Mouse (Mus musculus) neural tube, embryonic 15.5 days (tissue): ENCODE data around the gene Tbx2. TPM values are rescaled to one million over a fixed set of nuclear protein-coding genes. Genes with fewer than 3 reads are reported as not detected.

Experiments
- ATAC-seq: fragments of 200-750 bp; cut with Nextera tagmentation; 2 replicates; pipeline ENCODE4 v1.8.0; 2017; ENCODE audit warnings: mild to moderate bottlenecking, moderate TSS enrichment, moderate library complexity; ENCODE audit not compliant: low FRiP score
- H3K27ac ChIP-seq: fragments of 300-500 bp; sonication (generic); replicated peaks from 2 replicates; pipeline ENCODE4 v1.5.1; 2015; ENCODE audit warnings: mild to moderate bottlenecking, inconsistent platforms
- H3K27me3 ChIP-seq: fragments of 300-500 bp; sonication (generic); replicated peaks from 2 replicates; pipeline ENCODE4 v1.6.1; 2015; ENCODE audit warnings: inconsistent platforms
- H3K36me3 ChIP-seq: fragments of 300-500 bp; sonication (generic); 2 replicates; pipeline ENCODE4 v1.6.1; 2015; ENCODE audit warnings: inconsistent platforms
- H3K4me1 ChIP-seq: fragments of 300-500 bp; sonication (generic); 2 replicates; pipeline ENCODE4 v1.6.1; 2015; ENCODE audit warnings: inconsistent platforms
- H3K4me2 ChIP-seq: fragments of 300-500 bp; sonication (generic); 2 replicates; pipeline ENCODE4 v1.6.1; 2015; ENCODE audit warnings: inconsistent platforms, mild to moderate bottlenecking, moderate library complexity
- H3K4me3 ChIP-seq: fragments of 300-500 bp; sonication (generic); replicated peaks from 2 replicates; pipeline ENCODE4 v1.5.1; 2015; ENCODE audit warnings: mild to moderate bottlenecking, inconsistent platforms
- H3K9ac ChIP-seq: fragments of 300-500 bp; sonication (generic); replicated peaks from 2 replicates; pipeline ENCODE4 v1.6.1; 2015; ENCODE audit warnings: mild to moderate bottlenecking, inconsistent platforms
- H3K9me3 ChIP-seq: fragments of 300-500 bp; sonication (generic); replicated peaks from 2 replicates; pipeline ENCODE4 v1.6.1; 2016; ENCODE audit warnings: inconsistent platforms
- WGBS: fragments of 180-500 bp; shearing (Covaris S2); methylation state at CpG from one replicate; pipeline ENCODE4 v1.1.7; 2015; ENCODE audit warnings: mixed read lengths; 5-methylcytosine and 5-hydroxymethylcytosine counted together
- polyA plus RNA-seq: library from polyadenylated mRNA; unstranded; fragments of >200 nt; fragmentation: Nextera tagmentation; extraction: Ambion mirVana; gene quantifications from 2 replicates; pipeline ENCODE4 v1.2.1, GENCODE M21; 2015

Gene Tbx2
- polyA plus RNA-seq, 1 experiment from 2014 or later = 1.4 TPM

DNA sequence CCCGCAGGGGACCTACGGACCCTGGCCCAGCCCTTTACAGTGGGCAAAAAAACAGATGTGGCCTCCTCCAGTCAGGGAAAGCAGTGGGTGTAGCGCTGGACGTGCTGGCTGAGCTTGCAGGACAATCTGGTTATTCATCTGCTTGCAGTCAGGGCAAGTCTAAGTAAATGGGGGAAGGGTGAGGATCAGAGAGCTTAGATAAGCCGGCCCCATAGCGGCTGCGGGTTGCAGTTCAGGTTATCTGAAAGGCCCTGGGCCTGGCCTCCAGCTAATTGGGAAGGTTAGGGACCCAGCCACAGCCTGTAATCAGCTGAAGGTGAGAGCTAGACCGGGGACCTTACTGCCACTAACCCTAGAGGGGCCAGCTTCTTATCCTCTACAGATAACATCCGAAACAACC is 5.0 kb upstream of the Tbx2 start:
- H3K27ac ChIP-seq = no peak overlapping the region
- no peak overlapping the region for H3K4me2 ChIP-seq
- H3K9ac ChIP-seq = no peak overlapping the region
- no peak for ATAC-seq
- H3K4me1 ChIP-seq = peaks cover 21% of the 10 kb centered on the region
- peaks cover 84% of the 10 kb centered on the region for H3K27me3 ChIP-seq
- no peaks in the 10 kb centered on the region for H3K36me3 ChIP-seq
- H3K4me3 ChIP-seq = no peak overlapping the region
- H3K9me3 ChIP-seq = no peaks in the 10 kb centered on the region
- 29% methylated on average over 9 of the region's 9 CpGs for WGBS

DNA sequence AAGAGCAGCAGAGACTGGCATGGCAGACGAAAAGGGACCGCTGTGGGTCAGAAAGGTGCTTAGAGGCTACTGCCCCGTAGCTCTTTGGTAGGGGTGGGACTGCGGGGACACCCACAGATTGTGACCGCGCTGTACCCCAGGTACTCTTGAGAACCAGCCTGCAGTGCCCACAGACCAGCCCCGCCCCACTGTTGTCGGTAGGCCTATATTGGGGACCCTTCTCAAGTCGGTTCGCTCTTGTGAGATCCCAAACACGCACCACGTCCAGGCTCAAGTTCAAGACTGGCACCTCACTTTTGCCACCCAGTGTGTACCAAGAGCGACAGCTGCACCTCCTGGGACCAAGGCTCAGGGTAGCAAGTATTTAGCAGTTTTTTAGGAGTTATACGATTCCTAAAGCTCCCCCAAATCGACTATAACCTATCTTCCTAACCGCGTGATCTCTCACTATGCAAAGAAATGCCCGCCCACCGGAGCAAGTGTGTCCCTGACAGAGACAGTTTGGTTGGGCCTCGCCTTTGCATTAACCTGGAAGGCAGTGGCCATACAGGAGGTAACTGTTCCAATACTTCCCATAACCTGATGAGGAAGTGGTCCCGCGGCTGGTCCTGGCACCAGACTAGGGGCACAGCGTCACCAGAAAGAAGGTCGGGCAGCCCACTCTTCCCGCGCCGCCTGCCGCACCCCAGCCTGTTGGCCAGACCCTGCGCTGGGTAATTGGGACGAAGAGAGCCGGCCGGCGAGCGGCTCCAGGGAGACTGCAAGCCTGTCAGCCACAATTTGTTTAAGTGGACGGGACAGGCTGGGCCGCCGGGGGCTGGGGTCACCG is 3.4 kb upstream of the Tbx2 start:
- Histone ChIP-seq H3K9me3 (no peaks in the 10 kb centered on the region), H3K4me1 (peaks cover 30% of the 10 kb centered on the region), H3K4me2 (peak overlapping the region; percentile 48; the same call in 1 of the 2 replicates), H3K36me3 (no peaks in the 10 kb centered on the region), H3K9ac (no peak overlapping the region), H3K27ac (no peak overlapping the region), H3K27me3 (peaks cover 85% of the 10 kb centered on the region), H3K4me3 (no peak overlapping the region)
- no peak for ATAC-seq
- 8% methylated on average over 38 of the region's 38 CpGs for WGBS

DNA sequence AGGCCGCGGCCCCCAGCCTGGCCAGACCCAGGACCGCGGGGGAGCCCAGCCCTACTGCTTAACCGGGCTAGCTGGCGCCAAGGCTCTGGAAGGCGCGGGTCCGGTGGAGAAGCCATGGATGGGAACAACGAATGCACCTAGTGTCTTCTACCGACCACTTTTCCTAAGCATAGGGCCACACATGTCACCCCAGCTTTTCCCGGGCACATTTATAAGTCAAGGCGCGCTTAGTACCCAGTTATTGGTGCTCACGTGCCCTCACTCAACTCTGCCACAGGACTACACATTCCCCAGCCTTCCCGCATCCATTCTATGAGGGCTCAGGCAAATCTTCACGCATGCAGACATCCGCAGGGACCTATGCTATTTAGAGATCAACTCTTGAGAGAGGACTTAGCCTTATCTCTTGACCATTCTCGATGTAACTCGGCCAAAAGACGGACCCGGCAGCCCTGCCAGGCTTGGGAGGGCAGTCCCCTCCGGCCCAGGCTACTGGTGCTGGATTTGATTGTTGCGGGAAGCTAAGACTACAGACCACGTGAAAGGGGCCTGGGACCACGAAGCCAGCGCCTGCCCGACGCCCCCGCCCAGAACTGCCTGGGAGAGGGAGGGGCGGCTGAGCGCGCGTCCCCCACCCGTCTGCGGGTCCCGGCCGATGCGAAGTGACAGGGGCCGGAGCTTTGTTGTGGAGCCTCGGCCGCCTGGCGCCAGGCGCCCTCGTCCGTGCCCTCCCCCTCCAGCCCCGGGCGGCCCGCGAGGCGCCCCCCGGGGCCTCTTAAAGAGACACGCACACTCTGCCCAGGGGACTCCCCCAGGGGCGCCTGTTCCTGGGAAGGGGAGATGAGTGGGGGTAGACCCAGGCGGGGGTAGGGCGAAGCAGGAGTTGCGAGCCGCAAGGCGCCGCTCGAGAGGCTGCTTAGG is 2.6 kb upstream of the Tbx2 start:
- Histone ChIP-seq H3K9me3 (no peaks in the 10 kb centered on the region), H3K9ac (no peak overlapping the region), H3K4me2 (peak overlapping the region; percentile 48), H3K36me3 (no peaks in the 10 kb centered on the region), H3K27me3 (peaks cover 85% of the 10 kb centered on the region), H3K4me1 (peaks cover 30% of the 10 kb centered on the region), H3K4me3 (peak overlapping the region; percentile 22), H3K27ac (no peak overlapping the region)
- 2% methylated on average over 61 of the region's 61 CpGs for WGBS
- ATAC-seq = no peak

DNA sequence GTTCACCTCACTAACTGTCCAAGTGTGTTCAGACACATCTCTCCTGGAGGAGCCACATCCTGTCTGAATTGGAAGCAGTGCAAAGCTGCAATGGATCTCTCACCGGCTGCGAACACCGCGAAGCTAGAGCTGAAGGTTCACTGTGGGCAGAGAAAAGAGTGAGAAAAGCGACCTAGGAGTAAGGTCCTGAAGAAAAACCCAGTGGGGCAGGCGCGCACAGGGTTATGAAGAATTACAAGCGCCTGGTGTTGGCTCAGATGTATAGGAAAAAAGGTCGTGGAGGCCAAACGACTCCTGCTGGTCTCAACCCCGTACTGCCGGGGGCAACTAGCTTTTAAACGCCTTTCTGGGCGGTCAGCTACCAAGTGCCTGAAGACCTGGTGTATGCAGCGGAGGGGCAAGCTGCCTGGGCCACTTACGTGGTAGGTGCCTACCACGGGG is 1.4 kb upstream of the Tbx2 start:
- Histone ChIP-seq H3K4me1 (peaks cover 30% of the 10 kb centered on the region), H3K36me3 (no peaks in the 10 kb centered on the region), H3K9me3 (no peaks in the 10 kb centered on the region), H3K27ac (no peak overlapping the region), H3K27me3 (peaks cover 85% of the 10 kb centered on the region), H3K4me3 (no peak overlapping the region), H3K9ac (no peak overlapping the region), H3K4me2 (no peak overlapping the region)
- 2% methylated on average over 17 of the region's 17 CpGs for WGBS
- no peak for ATAC-seq

DNA sequence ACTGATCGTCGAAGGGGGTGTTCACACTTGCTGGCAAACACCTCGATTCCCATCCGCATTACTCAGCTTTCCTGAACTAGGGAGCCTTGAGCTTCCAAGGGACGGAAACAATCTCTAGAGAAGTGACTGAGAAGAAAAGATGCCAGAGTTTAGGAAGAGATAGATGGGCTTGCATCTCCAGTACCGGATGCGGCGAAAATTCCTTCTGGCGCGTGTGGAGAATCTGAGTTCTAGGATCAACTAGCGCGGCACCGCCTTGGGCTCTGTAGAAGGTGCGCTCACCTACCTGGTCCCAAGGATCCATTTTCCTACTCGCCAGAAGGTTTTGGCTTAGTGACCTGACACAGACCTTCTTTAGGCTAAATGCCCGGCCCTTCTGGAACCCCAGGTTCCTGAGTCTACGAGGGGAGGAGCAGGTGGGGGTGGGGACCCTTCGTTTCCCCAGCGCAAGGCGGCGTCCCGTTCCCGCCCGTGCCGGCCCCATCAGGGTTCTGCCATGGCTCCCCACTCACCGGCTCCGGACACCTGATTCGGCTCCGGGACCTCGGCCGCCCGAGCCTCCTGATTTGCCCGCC is 608 bp upstream of the Tbx2 start:
- Histone ChIP-seq H3K9ac (no peak overlapping the region), H3K4me1 (peaks cover 30% of the 10 kb centered on the region), H3K9me3 (no peaks in the 10 kb centered on the region), H3K36me3 (no peaks in the 10 kb centered on the region), H3K27ac (no peak overlapping the region), H3K4me2 (peak overlapping the region; percentile 59), H3K27me3 (peaks cover 85% of the 10 kb centered on the region), H3K4me3 (peak overlapping the region; percentile 33)
- under 1% methylated on average over 33 of the region's 33 CpGs for WGBS
- ATAC-seq = no peak

DNA sequence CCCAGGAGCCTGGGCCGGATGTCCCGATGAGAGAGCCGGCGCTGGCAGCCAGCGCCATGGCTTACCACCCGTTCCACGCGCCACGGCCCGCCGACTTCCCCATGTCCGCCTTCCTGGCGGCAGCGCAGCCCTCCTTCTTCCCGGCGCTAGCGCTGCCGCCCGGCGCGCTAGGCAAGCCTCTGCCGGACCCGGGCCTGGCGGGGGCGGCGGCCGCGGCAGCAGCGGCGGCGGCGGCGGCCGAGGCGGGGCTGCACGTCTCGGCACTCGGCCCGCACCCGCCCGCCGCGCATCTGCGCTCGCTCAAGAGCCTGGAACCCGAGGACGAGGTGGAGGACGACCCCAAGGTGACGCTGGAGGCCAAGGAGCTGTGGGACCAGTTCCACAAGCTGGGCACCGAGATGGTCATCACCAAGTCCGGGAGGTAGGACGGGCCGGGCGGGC is 750 bp downstream of the Tbx2 start:
- WGBS = under 1% methylated on average over 48 of the region's 54 CpGs
- Histone ChIP-seq H3K36me3 (no peaks in the 10 kb centered on the region), H3K9me3 (no peaks in the 10 kb centered on the region), H3K27me3 (peaks cover 85% of the 10 kb centered on the region), H3K4me1 (peaks cover 38% of the 10 kb centered on the region), H3K4me3 (peak overlapping the region; percentile 33), H3K27ac (no peak overlapping the region; the same call in 1 of the 2 replicates), H3K9ac (no peak overlapping the region), H3K4me2 (peak overlapping the region; percentile 59)
- ATAC-seq = no peak

DNA sequence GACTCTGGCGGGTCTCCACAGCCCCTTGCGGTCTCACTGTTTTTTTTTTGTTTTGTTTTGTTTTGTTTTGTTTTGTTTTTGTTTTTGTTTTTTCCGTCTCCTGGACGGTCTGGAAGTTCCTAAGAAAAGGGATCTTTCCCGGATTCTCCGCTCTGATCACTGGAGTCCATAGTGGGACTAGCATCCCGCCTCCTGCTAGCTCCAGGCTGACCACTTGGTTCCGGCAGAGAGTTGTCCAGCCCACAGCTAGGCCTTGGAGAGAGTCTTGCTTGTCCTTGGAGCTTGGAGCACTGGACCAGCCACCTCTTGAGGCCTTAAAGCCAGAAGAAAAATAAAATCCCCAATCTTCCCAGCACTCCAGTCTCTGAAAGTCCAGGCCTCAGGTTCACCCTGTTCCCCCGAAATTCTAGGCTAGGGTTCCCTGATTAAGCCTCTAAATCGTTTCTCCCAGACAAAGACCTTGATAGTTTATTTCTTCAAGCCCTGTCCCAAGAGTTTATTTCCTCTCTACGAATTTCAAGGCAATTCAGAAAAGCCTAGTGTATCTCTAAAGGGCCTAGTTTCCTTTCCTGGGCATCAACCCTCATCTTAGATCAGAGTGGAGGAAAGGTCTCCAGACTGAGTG is 1.5 kb downstream of the Tbx2 start:
- Histone ChIP-seq H3K27me3 (peaks cover 86% of the 10 kb centered on the region), H3K9ac (no peak overlapping the region)

DNA sequence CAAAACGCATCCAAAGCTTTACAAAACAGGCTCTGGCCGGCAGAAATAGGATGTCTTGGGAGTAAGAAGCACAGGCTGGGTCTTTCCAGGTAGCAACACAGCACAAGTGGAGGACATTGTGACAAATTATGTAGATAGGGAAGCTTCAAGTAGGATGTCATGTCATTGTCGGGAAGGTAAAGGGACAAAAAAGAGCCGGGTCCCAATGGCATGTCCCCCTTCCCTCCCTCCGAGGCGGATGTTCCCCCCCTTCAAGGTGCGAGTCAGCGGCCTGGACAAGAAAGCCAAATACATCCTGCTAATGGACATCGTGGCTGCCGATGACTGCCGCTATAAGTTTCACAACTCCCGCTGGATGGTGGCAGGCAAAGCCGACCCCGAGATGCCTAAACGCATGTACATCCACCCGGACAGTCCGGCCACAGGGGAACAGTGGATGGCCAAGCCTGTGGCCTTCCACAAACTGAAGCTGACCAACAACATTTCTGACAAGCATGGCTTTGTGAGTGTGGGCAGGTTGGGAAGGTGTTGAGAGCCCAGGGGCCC is 2.1 kb downstream of the Tbx2 start:
- ATAC-seq = no peak
- no peaks in the 10 kb centered on the region for H3K36me3 ChIP-seq
- no peak overlapping the region for H3K9ac ChIP-seq
- H3K27ac ChIP-seq = no peak overlapping the region
- peaks cover 86% of the 10 kb centered on the region for H3K27me3 ChIP-seq
- peaks cover 35% of the 10 kb centered on the region for H3K4me1 ChIP-seq
- H3K4me3 ChIP-seq = peak overlapping the region; percentile 33
- no peaks in the 10 kb centered on the region for H3K9me3 ChIP-seq
- 5% methylated on average over 17 of the region's 17 CpGs for WGBS
- no peak overlapping the region for H3K4me2 ChIP-seq

More for the DNA sequence above, 1.5 kb downstream of the Tbx2 start:
- Histone ChIP-seq H3K27ac (no peak overlapping the region), H3K4me3 (peak overlapping the region; percentile 33), H3K4me2 (peak overlapping the region; percentile 59; the same call in 1 of the 2 replicates), H3K9me3 (no peaks in the 10 kb centered on the region), H3K36me3 (no peaks in the 10 kb centered on the region), H3K4me1 (peaks cover 39% of the 10 kb centered on the region)
- WGBS = 4% methylated on average over 11 of the region's 11 CpGs
- no peak for ATAC-seq

DNA sequence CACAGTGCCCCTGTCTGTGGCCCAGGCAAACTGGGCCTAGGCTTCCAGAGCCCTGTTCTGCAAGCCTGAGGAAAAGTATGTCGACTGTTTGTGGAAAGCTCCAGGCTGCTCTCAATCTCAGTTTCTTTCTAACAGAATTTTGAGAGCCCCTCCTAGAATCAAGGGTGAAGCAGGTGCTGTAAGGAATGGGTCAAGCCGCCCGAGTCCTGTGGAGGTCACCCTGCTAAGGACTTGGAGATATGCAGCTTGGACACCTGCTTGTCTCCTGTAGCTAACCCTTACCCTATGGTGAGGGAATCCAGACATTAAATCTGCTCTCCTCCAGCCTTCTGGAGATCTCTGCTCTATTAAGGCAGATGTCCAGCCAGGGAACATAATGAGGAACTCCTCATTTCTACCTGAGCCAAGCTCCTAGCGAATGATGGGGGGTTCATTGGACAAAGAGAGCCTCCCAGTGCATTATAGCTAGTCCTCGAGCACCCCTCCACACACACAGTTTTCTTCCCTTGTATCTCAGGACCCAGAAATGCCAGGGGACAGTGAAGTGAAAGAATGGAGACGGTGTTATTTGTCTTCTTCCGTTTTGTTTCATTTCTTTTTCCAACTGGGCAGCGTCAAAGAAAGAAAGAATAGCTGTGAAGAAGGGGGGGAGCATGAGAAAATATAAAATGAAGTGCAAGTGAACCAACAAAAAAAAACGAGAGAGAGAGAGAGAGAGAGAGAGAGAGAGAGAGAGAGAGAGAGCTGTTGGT is 2.8 kb downstream of the Tbx2 start:
- no peak overlapping the region for H3K9ac ChIP-seq
- no peak for ATAC-seq
- H3K4me2 ChIP-seq = no peak overlapping the region; the same call in 1 of the 2 replicates
- WGBS = 5% methylated on average over 9 of the region's 9 CpGs
- no peak overlapping the region for H3K27ac ChIP-seq
- H3K27me3 ChIP-seq = peaks cover 87% of the 10 kb centered on the region
- H3K4me3 ChIP-seq = peak overlapping the region; percentile 10
- no peaks in the 10 kb centered on the region for H3K9me3 ChIP-seq
- no peaks in the 10 kb centered on the region for H3K36me3 ChIP-seq
- peaks cover 27% of the 10 kb centered on the region for H3K4me1 ChIP-seq

DNA sequence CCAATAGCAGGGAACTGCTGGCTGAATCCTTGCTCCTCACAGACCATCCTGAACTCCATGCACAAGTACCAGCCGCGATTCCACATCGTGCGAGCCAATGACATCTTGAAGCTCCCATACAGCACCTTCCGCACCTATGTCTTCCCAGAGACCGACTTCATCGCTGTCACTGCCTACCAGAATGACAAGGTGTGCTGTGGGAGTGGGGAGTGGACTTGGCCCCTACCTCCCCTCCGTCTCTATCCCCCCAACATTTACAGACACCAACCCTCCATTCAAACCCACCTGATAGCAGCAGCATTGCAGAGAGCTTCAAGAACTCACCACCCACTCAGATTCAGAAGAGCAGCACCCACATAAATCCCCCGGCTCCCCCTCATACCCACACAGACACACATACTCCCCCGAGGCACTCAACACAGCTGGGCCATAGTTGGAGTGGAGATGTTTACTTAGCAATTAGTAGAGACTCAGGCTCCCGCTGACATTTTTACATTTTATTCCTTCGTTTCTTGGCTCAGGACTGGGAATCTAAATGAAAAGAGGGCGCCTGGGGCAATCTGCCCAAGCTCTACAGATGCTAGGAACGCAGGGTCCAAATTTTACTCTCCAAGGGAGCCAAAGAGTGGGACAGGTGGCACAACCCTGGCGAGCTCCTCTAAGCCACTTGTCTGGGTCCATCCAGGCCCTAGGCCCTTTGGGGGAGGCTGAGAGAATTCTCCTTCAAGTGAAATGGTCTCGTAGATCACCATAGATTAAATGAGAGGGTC is 3.6 kb downstream of the Tbx2 start:
- no peaks in the 10 kb centered on the region for H3K9me3 ChIP-seq
- H3K27ac ChIP-seq = no peak overlapping the region
- no peak for ATAC-seq
- WGBS = 6% methylated on average over 16 of the region's 16 CpGs
- H3K9ac ChIP-seq = no peak overlapping the region
- peaks cover 32% of the 10 kb centered on the region for H3K4me1 ChIP-seq
- H3K27me3 ChIP-seq = peaks cover 87% of the 10 kb centered on the region
- peak overlapping the region; percentile 19 for H3K4me2 ChIP-seq
- H3K36me3 ChIP-seq = no peaks in the 10 kb centered on the region
- peak overlapping the region; percentile 14 for H3K4me3 ChIP-seq
